Mouse (Mus musculus) testis, postnatal 10 days (tissue): ENCODE measurements at regions not wholly inside any gene's neighbourhood (a gene's known extent, or its start where the extent isn't known, plus 50 kb on each side); places are given as distances from the start of the nearest gene placed in this dataset.

Experiments
- DNase-seq: peaks from one replicate; pipeline ENCODE4 v3.0.0; 2021; ENCODE audit warnings: low spot score

- no peak for DNase-seq
Observed at GRCm38 (mm10) chr9:73319704-73320307, 206.6 kb downstream of the Rsl24d1 start.

- no peak for DNase-seq
Observed at GRCm38 (mm10) chr9:73331066-73331465, 217.8 kb downstream of the Rsl24d1 start.

- no peak for DNase-seq
Observed at GRCm38 (mm10) chr9:73336039-73336438, 222.8 kb downstream of the Rsl24d1 start.

GRCm38 (mm10) chr9:73337045-73337740, 224.0 kb downstream of the Rsl24d1 start:
- no peak for DNase-seq

- DNase-seq: no peak
Observed at GRCm38 (mm10) chr9:73355876-73356275, 242.7 kb downstream of the Rsl24d1 start.

GRCm38 (mm10) chr9:73358968-73359367, 245.7 kb downstream of the Rsl24d1 start:
- DNase-seq: no peak

GRCm38 (mm10) chr9:73380768-73381167, 267.5 kb downstream of the Rsl24d1 start:
- no peak for DNase-seq

GRCm38 (mm10) chr9:73392036-73392435, 278.8 kb downstream of the Rsl24d1 start:
- no peak for DNase-seq

GRCm38 (mm10) chr9:73413367-73413930, 300.2 kb downstream of the Rsl24d1 start:
- no peak for DNase-seq

- DNase-seq: no peak
Observed at GRCm38 (mm10) chr9:73416084-73416777, 303.0 kb downstream of the Rsl24d1 start.
